Comparison of ENCODE assay signal across 21 mouse cellular contexts in the genomic region with DNA sequence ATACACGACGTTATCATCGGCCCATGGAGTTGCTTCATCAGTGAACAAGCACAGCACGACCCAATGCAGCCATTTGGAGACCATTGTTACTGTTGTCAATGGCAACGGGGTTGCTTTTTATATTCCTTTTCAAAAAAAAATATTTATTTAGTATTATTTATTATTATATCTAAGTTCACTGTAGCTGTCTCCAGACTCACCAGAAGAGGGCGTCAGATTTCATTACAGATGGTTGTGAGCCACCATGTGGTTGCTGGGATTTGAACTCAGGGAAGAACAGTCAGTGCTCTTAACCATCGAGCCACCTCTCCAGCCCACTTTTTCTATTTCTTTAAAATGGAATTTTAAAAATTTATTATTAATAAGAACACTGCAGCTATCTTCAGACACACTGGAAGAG. TPM values are rescaled to one million over a fixed set of nuclear protein-coding genes. Genes with fewer than 3 reads are reported as not detected.
DNase-seq lines count a peak whose midpoint lies in the region; ATAC-seq and TF ChIP-seq lines count a peak whose summit lies in the region.
"Had no signal": no experiment of that assay in that cellular context is flagged by ENCODE, and none has a peak within 500 bp of the region (broad histone marks: within the 10 kb centered on the region; RNA-seq: fewer than 3 reads in every experiment).

No protein-coding gene starts in this region.

- no peak overlapping the region for H3K9ac ChIP-seq in heart, adult 2 months (ENCODE audit: low read depth, low read length)
- H3K9ac ChIP-seq in lung, postnatal 0 days (replicated peaks; ENCODE audit: low read depth), result no peak overlapping the region
- no peak overlapping the region for H3K9ac ChIP-seq in stomach, postnatal 0 days (ENCODE audit: low read length)
- H3K9ac ChIP-seq: forebrain, embryonic 13.5 days; forebrain, postnatal 0 days; heart, embryonic 12.5 days had no signal

- H3K4me2 ChIP-seq in lung, postnatal 0 days (replicated peaks; ENCODE audit: low read depth, low read length), result no peak overlapping the region
- no peak overlapping the region for H3K4me2 ChIP-seq in stomach, postnatal 0 days (replicated peaks; ENCODE audit: low read depth)
- H3K4me2 ChIP-seq: forebrain, embryonic 13.5 days; heart, embryonic 12.5 days had no signal

- ATAC-seq in lung, postnatal 0 days, result no peak
- ATAC-seq in stomach, postnatal 0 days (ENCODE audit: low FRiP score, low TSS enrichment), result no peak
- ATAC-seq: forebrain, embryonic 13.5 days; forebrain, postnatal 0 days; hindbrain, embryonic 16.5 days had no signal

- intact Hi-C loops in heart, adult 2 months (cut with DNase I), result no loop called here

- 59% methylated on average over 7 of the region's 7 CpGs for WGBS in heart, adult 2 months
- 58% methylated on average over 7 of the region's 7 CpGs for WGBS in lung, postnatal 0 days
- 58% methylated on average over 7 of the region's 7 CpGs for WGBS in stomach, postnatal 0 days

- TF ChIP-seq EP300 in heart, adult 2 months (IDR thresholded peaks at IDR 0.05; ENCODE audit: insufficient read depth, low read depth, low read length), result no peak
- no peak for TF ChIP-seq EP300 in lung, postnatal 0 days (IDR thresholded peaks at IDR 0.05)
- TF ChIP-seq EP300 in stomach, postnatal 0 days (optimal IDR thresholded peaks at IDR 0.05), result no peak

- H3K4me3 ChIP-seq in heart, adult 2 months, result no peak overlapping the region
- no peak overlapping the region for H3K4me3 ChIP-seq in layer of hippocampus, adult 2 months
- no peak overlapping the region for H3K4me3 ChIP-seq in lung, postnatal 0 days (ENCODE audit: low read depth, low read length)
- no peak overlapping the region for H3K4me3 ChIP-seq in stomach, postnatal 0 days (ENCODE audit: low read depth, low read length)
- H3K4me3 ChIP-seq: embryonic facial prominence, embryonic 10.5 days; forebrain, embryonic 13.5 days; heart, embryonic 12.5 days had no signal

- no peaks in the 10 kb centered on the region for H3K4me1 ChIP-seq in heart, adult 2 months (ENCODE audit: control insufficient read depth, insufficient read depth, low read length)
- H3K4me1 ChIP-seq in lung, postnatal 0 days (ENCODE audit: insufficient read depth, low read depth, low read length), result no peaks in the 10 kb centered on the region
- H3K4me1 ChIP-seq in stomach, postnatal 0 days (replicated peaks; ENCODE audit: control insufficient read depth, insufficient read depth), result no peaks in the 10 kb centered on the region
- H3K4me1 ChIP-seq: forebrain, embryonic 13.5 days had no signal

- no peak for DNase-seq in heart, adult 2 months
- DNase-seq in heart, adult 18-20 months, result no peak
- DNase-seq in layer of hippocampus, adult 2 months (ENCODE audit: low spot score in 2 of 2), result no peak
- no peak for DNase-seq in layer of hippocampus, postnatal 25 days (ENCODE audit: extremely low spot score in 1 of 2, low spot score in 1 of 2)
- DNase-seq in lung, postnatal 0 days (ENCODE audit: low spot score), result no peak
- DNase-seq in lung, postnatal 14 days, result no peak
- no peak for DNase-seq in stomach, postnatal 0 days (ENCODE audit: low spot score)
- DNase-seq in spleen, postnatal 14 days (ENCODE audit: low spot score in 2 of 2), result no peak
- DNase-seq: adrenal gland, adult 8-10 months; adrenal gland, postnatal 36 days; cerebellum, adult 2 months; cerebellum, postnatal 10 days; forebrain, postnatal 0 days; gastrocnemius, postnatal 25 days; heart, adult 11 months; heart, postnatal 36 days had no signal

- H3K36me3 ChIP-seq in heart, adult 2 months (ENCODE audit: control insufficient read depth, insufficient read depth, low read length), result no peaks in the 10 kb centered on the region
- no peaks in the 10 kb centered on the region for H3K36me3 ChIP-seq in lung, postnatal 0 days (ENCODE audit: insufficient read depth, low read length)
- no peaks in the 10 kb centered on the region for H3K36me3 ChIP-seq in stomach, postnatal 0 days (ENCODE audit: control insufficient read depth, insufficient read depth, low read length)
- H3K36me3 ChIP-seq: embryonic facial prominence, embryonic 10.5 days; heart, embryonic 12.5 days had no signal

- peak; percentile 21; the same call in 1 of the 2 replicates for TF ChIP-seq CTCF in heart, adult 2 months (IDR thresholded peaks at IDR 0.05)
- TF ChIP-seq CTCF in layer of hippocampus, adult 2 months (conservative IDR thresholded peaks at IDR 0.05), result peak; percentile 55
- TF ChIP-seq CTCF in lung, postnatal 0 days (IDR thresholded peaks at IDR 0.05), result peak; percentile 17
- peak; percentile 25; the same call in 1 of the 2 replicates for TF ChIP-seq CTCF in stomach, postnatal 0 days (IDR thresholded peaks at IDR 0.05; ENCODE audit: low read depth)

- no peaks in the 10 kb centered on the region for H3K79me2 ChIP-seq in heart, adult 2 months (replicated peaks; ENCODE audit: control insufficient read depth, insufficient read depth, low read length)

- no peaks in the 10 kb centered on the region for H3K27me3 ChIP-seq in heart, adult 2 months (ENCODE audit: control insufficient read depth, insufficient read depth, low read length)
- 0 out of 2 replicates have a peak, but pooled peaks cover 3% of the 10 kb centered on the region for H3K27me3 ChIP-seq in lung, postnatal 0 days (replicated peaks; ENCODE audit: insufficient read depth, low read length)
- H3K27me3 ChIP-seq in stomach, postnatal 0 days (ENCODE audit: control insufficient read depth, insufficient read depth, low read length), result no peaks in the 10 kb centered on the region

- H3K27ac ChIP-seq in heart, adult 2 months, result no peak overlapping the region
- no peak overlapping the region for H3K27ac ChIP-seq in layer of hippocampus, adult 2 months
- no peak overlapping the region for H3K27ac ChIP-seq in lung, postnatal 0 days (ENCODE audit: low read length)
- H3K27ac ChIP-seq in stomach, postnatal 0 days (replicated peaks), result no peak overlapping the region
- H3K27ac ChIP-seq: embryonic facial prominence, embryonic 10.5 days; forebrain, embryonic 13.5 days had no signal

- no peak for TF ChIP-seq POLR2A in heart, adult 2 months (IDR thresholded peaks at IDR 0.05; ENCODE audit: insufficient read depth, low read depth, low read length)

- no peaks in the 10 kb centered on the region for H3K9me3 ChIP-seq in lung, postnatal 0 days (ENCODE audit: low read length)
- no peaks in the 10 kb centered on the region for H3K9me3 ChIP-seq in stomach, postnatal 0 days (ENCODE audit: control insufficient read depth, low read length)
- H3K9me3 ChIP-seq: embryonic facial prominence, embryonic 10.5 days; forebrain, embryonic 13.5 days; heart, embryonic 12.5 days had no signal

RNA-seq across cellular contexts. Expression of a gene that starts 1.5 kb away (rescaled TPM):
- total RNA-seq in heart, adult 2 months (2021), result 1 to 10 TPM in 1 of 2 experiments, under 1 TPM in 1; 0.25 to 1.1 TPM
- polyA plus RNA-seq in heart, adult 2 months (2012; rRNA removed), result 0.21 and 0.56 TPM in 2 replicates
- total RNA-seq in heart, adult 18-20 months (2021), result under 1 TPM; 0.41 to 0.69 TPM
- 1 to 10 TPM; 1.9 to 2.5 TPM for total RNA-seq in layer of hippocampus, adult 2 months (2021)
- total RNA-seq in layer of hippocampus, postnatal 25 days (2021), result 1 to 10 TPM; 2.5 to 3.5 TPM
- 0.25 TPM in 1 of 2 replicates, not detected in the other for polyA plus RNA-seq in lung, postnatal 0 days (2015; fragmentation: Nextera tagmentation; extraction: Ambion mirVana)
- polyA plus RNA-seq in stomach, postnatal 0 days (2015; fragmentation: Nextera tagmentation; extraction: Ambion mirVana), result 0.86 and 0.96 TPM in 2 replicates
- polyA plus RNA-seq: forebrain, embryonic 13.5 days had no signal

RNA-seq across cellular contexts. Expression of a gene that starts 9.8 kb away (rescaled TPM):
- total RNA-seq in heart, adult 2 months (2021), result under 1 TPM; 0.18 TPM
- polyA plus RNA-seq in heart, adult 2 months (2012; rRNA removed), result 0.15 and 0.25 TPM in 2 replicates
- under 1 TPM in 1 of 2 experiments, not detected in 1; 0.33 TPM for total RNA-seq in heart, adult 18-20 months (2021)
- 1 to 10 TPM; 2.7 to 5.3 TPM for total RNA-seq in layer of hippocampus, adult 2 months (2021)
- 1 to 10 TPM; 2.3 to 3.2 TPM for total RNA-seq in layer of hippocampus, postnatal 25 days (2021)
- polyA plus RNA-seq in lung, postnatal 0 days (2015; fragmentation: Nextera tagmentation; extraction: Ambion mirVana), result 0.07 TPM in 1 of 2 replicates, not detected in the other
- 6.8 and 6.9 TPM in 2 replicates for polyA plus RNA-seq in stomach, postnatal 0 days (2015; fragmentation: Nextera tagmentation; extraction: Ambion mirVana)
- polyA plus RNA-seq: forebrain, postnatal 0 days; hindbrain, embryonic 11.5 days; hindbrain, embryonic 16.5 days had no signal

RNA-seq across cellular contexts. Expression of a gene that starts 11.7 kb away (rescaled TPM):
- total RNA-seq in heart, adult 2 months (2021), result 100 to 1,000 TPM; 850 to 914 TPM
- 1,001 and 1,201 TPM in 2 replicates for polyA plus RNA-seq in heart, adult 2 months (2012; rRNA removed)
- 100 to 1,000 TPM; 897 to 934 TPM for total RNA-seq in heart, adult 18-20 months (2021)
- 100 to 1,000 TPM; 478 to 493 TPM for total RNA-seq in layer of hippocampus, adult 2 months (2021)
- total RNA-seq in layer of hippocampus, postnatal 25 days (2021), result 100 to 1,000 TPM; 491 to 550 TPM
- 1,344 and 1,416 TPM in 2 replicates for polyA plus RNA-seq in lung, postnatal 0 days (2015; fragmentation: Nextera tagmentation; extraction: Ambion mirVana)
- 1,070 and 1,103 TPM in 2 replicates for polyA plus RNA-seq in stomach, postnatal 0 days (2015; fragmentation: Nextera tagmentation; extraction: Ambion mirVana)

RNA-seq across cellular contexts. Expression of a gene that starts 16.4 kb away (rescaled TPM):
- total RNA-seq in heart, adult 2 months (2021), result 10 to 100 TPM; 29.7 to 33.0 TPM
- 28.9 and 33.2 TPM in 2 replicates for polyA plus RNA-seq in heart, adult 2 months (2012; rRNA removed)
- total RNA-seq in heart, adult 18-20 months (2021), result 10 to 100 TPM; 30.7 to 32.4 TPM
- total RNA-seq in layer of hippocampus, adult 2 months (2021), result 10 to 100 TPM; 68.4 to 76.3 TPM
- total RNA-seq in layer of hippocampus, postnatal 25 days (2021), result 10 to 100 TPM; 63.6 to 71.6 TPM
- 59.9 and 69.1 TPM in 2 replicates for polyA plus RNA-seq in lung, postnatal 0 days (2015; fragmentation: Nextera tagmentation; extraction: Ambion mirVana)
- 62.0 and 65.8 TPM in 2 replicates for polyA plus RNA-seq in stomach, postnatal 0 days (2015; fragmentation: Nextera tagmentation; extraction: Ambion mirVana)

RNA-seq across cellular contexts. Expression of a gene that starts 16.8 kb away (rescaled TPM):
- 10 to 100 TPM; 27.3 to 30.4 TPM for total RNA-seq in heart, adult 2 months (2021)
- polyA plus RNA-seq in heart, adult 2 months (2012; rRNA removed), result 18.4 and 19.7 TPM in 2 replicates
- 10 to 100 TPM; 28.6 to 28.7 TPM for total RNA-seq in heart, adult 18-20 months (2021)
- total RNA-seq in layer of hippocampus, adult 2 months (2021), result 10 to 100 TPM; 51.7 to 55.1 TPM
- 10 to 100 TPM; 46.2 to 52.0 TPM for total RNA-seq in layer of hippocampus, postnatal 25 days (2021)
- 27.0 and 29.4 TPM in 2 replicates for polyA plus RNA-seq in lung, postnatal 0 days (2015; fragmentation: Nextera tagmentation; extraction: Ambion mirVana)
- polyA plus RNA-seq in stomach, postnatal 0 days (2015; fragmentation: Nextera tagmentation; extraction: Ambion mirVana), result 27.7 and 31.8 TPM in 2 replicates
